Mouse (Mus musculus): ENCODE measurements at regions not wholly inside any gene's neighbourhood (a gene's known extent, or its start where the extent isn't known, plus 50 kb on each side); places are given as distances from the start of the nearest gene placed in this dataset.
"Not testable (repeated sequence)": the region's sequence is repeated elsewhere in the genome, so short reads cannot be mapped to it uniquely, and the experiment has no call there.

- peaks cover 12% of the 10 kb centered on the region for H3K9me3 ChIP-seq (ENCODE audit: low read length)
- H3K36me3 ChIP-seq (ENCODE audit: insufficient read depth, low read length) = no peaks in the 10 kb centered on the region
- no peak for TF ChIP-seq POU5F1 (IDR thresholded peaks at IDR 0.05; ENCODE audit: borderline replicate concordance, low read length)
- TF ChIP-seq NANOG (IDR thresholded peaks at IDR 0.05; ENCODE audit: borderline replicate concordance, low read length) = no peak
- TF ChIP-seq CTCF (conservative IDR thresholded peaks at IDR 0.05; ENCODE audit: low read length) = no peak
- no peaks in the 10 kb centered on the region for H3K4me1 ChIP-seq (replicated peaks; ENCODE audit: low read depth, low read length)
- H3K4me3 ChIP-seq (replicated peaks; ENCODE audit: low read length) = no peak overlapping the region
- no peaks in the 10 kb centered on the region for H3K27me3 ChIP-seq (ENCODE audit: insufficient read depth, low read length)
Measured at GRCm38 (mm10) chr17:3006662-3007061, 108.1 kb upstream of the Scaf8 start.

GRCm38 (mm10) chr17:3007234-3007633 is 107.5 kb upstream of the Scaf8 start:
- H3K4me1 ChIP-seq (replicated peaks; ENCODE audit: low read depth, low read length) = no peaks in the 10 kb centered on the region
- no peak overlapping the region for H3K4me3 ChIP-seq (replicated peaks; ENCODE audit: low read length)
- H3K36me3 ChIP-seq (ENCODE audit: insufficient read depth, low read length) = no peaks in the 10 kb centered on the region
- peaks cover 12% of the 10 kb centered on the region for H3K9me3 ChIP-seq (ENCODE audit: low read length)
- H3K27me3 ChIP-seq (ENCODE audit: insufficient read depth, low read length) = no peaks in the 10 kb centered on the region
- TF ChIP-seq CTCF (conservative IDR thresholded peaks at IDR 0.05; ENCODE audit: low read length) (no peak), POU5F1 (IDR thresholded peaks at IDR 0.05; ENCODE audit: borderline replicate concordance, low read length) (no peak), NANOG (IDR thresholded peaks at IDR 0.05; ENCODE audit: borderline replicate concordance, low read length) (no peak)

- Histone ChIP-seq H3K4me1 (replicated peaks; ENCODE audit: low read depth, low read length) (no peaks in the 10 kb centered on the region), H3K9me3 (ENCODE audit: low read length) (peaks cover 3% of the 10 kb centered on the region; the same call in 1 of the 2 replicates), H3K4me3 (replicated peaks; ENCODE audit: low read length) (no peak overlapping the region), H3K27me3 (ENCODE audit: insufficient read depth, low read length) (no peaks in the 10 kb centered on the region), H3K36me3 (ENCODE audit: insufficient read depth, low read length) (no peaks in the 10 kb centered on the region)
- TF ChIP-seq POU5F1 (IDR thresholded peaks at IDR 0.05; ENCODE audit: borderline replicate concordance, low read length) (no peak), CTCF (conservative IDR thresholded peaks at IDR 0.05; ENCODE audit: low read length) (no peak), NANOG (IDR thresholded peaks at IDR 0.05; ENCODE audit: borderline replicate concordance, low read length) (no peak)
Measured at GRCm38 (mm10) chr17:3009939-3010338, 104.8 kb upstream of the Scaf8 start.

GRCm38 (mm10) chr17:3012045-3012444 is 102.7 kb upstream of the Scaf8 start:
- Histone ChIP-seq H3K36me3 (ENCODE audit: insufficient read depth, low read length) (no peaks in the 10 kb centered on the region), H3K27me3 (ENCODE audit: insufficient read depth, low read length) (no peaks in the 10 kb centered on the region), H3K9me3 (ENCODE audit: low read length) (no peaks in the 10 kb centered on the region), H3K4me1 (replicated peaks; ENCODE audit: low read depth, low read length) (no peaks in the 10 kb centered on the region), H3K4me3 (replicated peaks; ENCODE audit: low read length) (no peak overlapping the region)
- no peak for TF ChIP-seq POU5F1 (IDR thresholded peaks at IDR 0.05; ENCODE audit: borderline replicate concordance, low read length)
- no peak for TF ChIP-seq CTCF (conservative IDR thresholded peaks at IDR 0.05; ENCODE audit: low read length)
- no peak for TF ChIP-seq NANOG (IDR thresholded peaks at IDR 0.05; ENCODE audit: borderline replicate concordance, low read length)

GRCm38 (mm10) chr17:3019631-3020391 is 95.0 kb upstream of the Scaf8 start:
- H3K9me3 ChIP-seq (ENCODE audit: low read length) = no peaks in the 10 kb centered on the region
- H3K36me3 ChIP-seq (ENCODE audit: insufficient read depth, low read length) = no peaks in the 10 kb centered on the region
- H3K4me3 ChIP-seq (replicated peaks; ENCODE audit: low read length) = no peak overlapping the region
- H3K27me3 ChIP-seq (ENCODE audit: insufficient read depth, low read length) = no peaks in the 10 kb centered on the region
- TF ChIP-seq NANOG (IDR thresholded peaks at IDR 0.05; ENCODE audit: borderline replicate concordance, low read length) = no peak
- TF ChIP-seq POU5F1 (IDR thresholded peaks at IDR 0.05; ENCODE audit: borderline replicate concordance, low read length) = no peak
- TF ChIP-seq CTCF (conservative IDR thresholded peaks at IDR 0.05; ENCODE audit: low read length) = no peak
- H3K4me1 ChIP-seq (replicated peaks; ENCODE audit: low read depth, low read length) = no peaks in the 10 kb centered on the region

GRCm38 (mm10) chr17:3020406-3020805 is 94.4 kb upstream of the Scaf8 start:
- Histone ChIP-seq H3K4me3 (replicated peaks; ENCODE audit: low read length) (no peak overlapping the region), H3K4me1 (replicated peaks; ENCODE audit: low read depth, low read length) (no peaks in the 10 kb centered on the region), H3K27me3 (ENCODE audit: insufficient read depth, low read length) (no peaks in the 10 kb centered on the region), H3K36me3 (ENCODE audit: insufficient read depth, low read length) (no peaks in the 10 kb centered on the region), H3K9me3 (ENCODE audit: low read length) (no peaks in the 10 kb centered on the region)
- TF ChIP-seq CTCF (conservative IDR thresholded peaks at IDR 0.05; ENCODE audit: low read length) = no peak
- no peak for TF ChIP-seq NANOG (IDR thresholded peaks at IDR 0.05; ENCODE audit: borderline replicate concordance, low read length)
- TF ChIP-seq POU5F1 (IDR thresholded peaks at IDR 0.05; ENCODE audit: borderline replicate concordance, low read length) = no peak

- no peak overlapping the region for H3K4me3 ChIP-seq (replicated peaks; ENCODE audit: low read length)
- no peaks in the 10 kb centered on the region for H3K9me3 ChIP-seq (ENCODE audit: low read length)
- TF ChIP-seq POU5F1 (IDR thresholded peaks at IDR 0.05; ENCODE audit: borderline replicate concordance, low read length) (no peak), NANOG (IDR thresholded peaks at IDR 0.05; ENCODE audit: borderline replicate concordance, low read length) (no peak), CTCF (conservative IDR thresholded peaks at IDR 0.05; ENCODE audit: low read length) (no peak)
- no peaks in the 10 kb centered on the region for H3K36me3 ChIP-seq (ENCODE audit: insufficient read depth, low read length)
- no peaks in the 10 kb centered on the region for H3K27me3 ChIP-seq (ENCODE audit: insufficient read depth, low read length)
- no peaks in the 10 kb centered on the region for H3K4me1 ChIP-seq (replicated peaks; ENCODE audit: low read depth, low read length)
Measured at GRCm38 (mm10) chr17:3022245-3022935, 92.4 kb upstream of the Scaf8 start.

- not testable (repeated sequence) for H3K27me3 ChIP-seq (ENCODE audit: insufficient read depth, low read length); H3K36me3 ChIP-seq (ENCODE audit: insufficient read depth, low read length); H3K4me1 ChIP-seq (replicated peaks; ENCODE audit: low read depth, low read length); H3K4me3 ChIP-seq (replicated peaks; ENCODE audit: low read length); H3K9me3 ChIP-seq (ENCODE audit: low read length)
Measured at GRCm38 (mm10) chr17:3022936-3023247, 91.9 kb upstream of the Scaf8 start.

GRCm38 (mm10) chr17:3023426-3023825 is 91.3 kb upstream of the Scaf8 start:
- TF ChIP-seq CTCF (conservative IDR thresholded peaks at IDR 0.05; ENCODE audit: low read length) = no peak
- TF ChIP-seq POU5F1 (IDR thresholded peaks at IDR 0.05; ENCODE audit: borderline replicate concordance, low read length) = no peak
- TF ChIP-seq NANOG (IDR thresholded peaks at IDR 0.05; ENCODE audit: borderline replicate concordance, low read length) = no peak
- no peaks in the 10 kb centered on the region for H3K4me1 ChIP-seq (replicated peaks; ENCODE audit: low read depth, low read length)
- no peak overlapping the region for H3K4me3 ChIP-seq (replicated peaks; ENCODE audit: low read length)
- H3K36me3 ChIP-seq (ENCODE audit: insufficient read depth, low read length) = no peaks in the 10 kb centered on the region
- H3K9me3 ChIP-seq (ENCODE audit: low read length) = no peaks in the 10 kb centered on the region
- H3K27me3 ChIP-seq (ENCODE audit: insufficient read depth, low read length) = no peaks in the 10 kb centered on the region

GRCm38 (mm10) chr17:3026859-3027258 is 87.9 kb upstream of the Scaf8 start:
- H3K4me3 ChIP-seq (replicated peaks; ENCODE audit: low read length); H3K27me3 ChIP-seq (ENCODE audit: insufficient read depth, low read length); H3K9me3 ChIP-seq (ENCODE audit: low read length); H3K36me3 ChIP-seq (ENCODE audit: insufficient read depth, low read length); H3K4me1 ChIP-seq (replicated peaks; ENCODE audit: low read depth, low read length): not testable (repeated sequence)

All from E14TG2a.4 (cell line).